Mouse (Mus musculus) liver, adult 2 months (tissue): ENCODE measurements around the gene Syne4.

Experiments used
- CTCF ChIP-seq: fragments of 200-500 bp; IDR thresholded peaks from 2 replicates; pipeline ENCODE4 v1.5.1; 2011; ENCODE audit warnings: low read depth, low read length, control low read depth
- POLR2A ChIP-seq: fragments of 200-500 bp; IDR thresholded peaks from 2 replicates; pipeline ENCODE4 v1.6.1; 2011; ENCODE audit warnings: low read length, control low read depth; ENCODE audit not compliant: insufficient read depth; ENCODE audit errors: extremely low read depth

DNA sequence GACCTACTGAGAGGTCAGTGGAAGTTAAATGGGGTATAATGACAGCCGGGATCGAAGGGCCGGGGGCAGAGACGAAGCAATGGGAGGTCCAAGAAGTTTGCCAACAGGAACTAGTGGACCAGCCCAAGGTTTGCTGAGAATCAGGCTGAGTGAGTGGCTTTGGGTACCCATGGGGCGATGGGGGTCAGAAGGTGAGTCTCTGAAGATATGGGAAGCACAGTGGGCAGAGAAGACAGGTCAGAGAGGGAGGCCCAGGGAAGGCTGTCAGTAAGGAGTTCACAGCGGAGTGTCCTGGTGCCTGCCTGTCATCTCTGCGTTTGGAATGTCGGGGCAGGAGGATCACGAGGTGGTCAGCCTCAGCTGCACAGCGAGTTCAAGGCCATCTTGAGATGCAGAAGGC is 13.8 kb downstream of the Syne4 start:
- no peak for TF ChIP-seq CTCF
- no peak for TF ChIP-seq POLR2A
